Mouse (Mus musculus): ENCODE data around the gene Gm17657.

The Gm17657 gene

GRCm38 (mm10) chr17:29488257-29488977 is 61.0 kb downstream of the Gm17657 start:
- no peak for DNase-seq (ENCODE audit: low read depth, low spot score)

GRCm38 (mm10) chr17:29485336-29486233 is 63.9 kb downstream of the Gm17657 start:
- DNase-seq (ENCODE audit: low read depth, low spot score) = no peak

GRCm38 (mm10) chr17:29484431-29484830 is 65.0 kb downstream of the Gm17657 start:
- DNase-seq (ENCODE audit: low read depth, low spot score) = peak; percentile 77

- DNase-seq (ENCODE audit: low read depth, low spot score) = no peak
These were observed 66.2 kb downstream of the Gm17657 start for GRCm38 (mm10) chr17:29483282-29483681.

- peak; percentile 73 for DNase-seq (ENCODE audit: low read depth, low spot score)
These were observed 66.8 kb downstream of the Gm17657 start for GRCm38 (mm10) chr17:29482632-29483031.

GRCm38 (mm10) chr17:29480256-29480655 is 69.2 kb downstream of the Gm17657 start:
- DNase-seq (ENCODE audit: low read depth, low spot score) = no peak

- no peak for DNase-seq (ENCODE audit: low read depth, low spot score)
These were observed 71.2 kb downstream of the Gm17657 start for GRCm38 (mm10) chr17:29478271-29478670.

GRCm38 (mm10) chr17:29477357-29477756 is 72.1 kb downstream of the Gm17657 start:
- peak; percentile 73 for DNase-seq (ENCODE audit: low read depth, low spot score)

GRCm38 (mm10) chr17:29476461-29476860 is 73.0 kb downstream of the Gm17657 start:
- DNase-seq (ENCODE audit: low read depth, low spot score) = peak; percentile 81

GRCm38 (mm10) chr17:29475142-29475541 is 74.3 kb downstream of the Gm17657 start:
- DNase-seq (ENCODE audit: low read depth, low spot score) = no peak

- DNase-seq (ENCODE audit: low read depth, low spot score) = no peak
These were observed 75.4 kb downstream of the Gm17657 start for GRCm38 (mm10) chr17:29474036-29474435.

GRCm38 (mm10) chr17:29473466-29473865 is 76.0 kb downstream of the Gm17657 start:
- peak; percentile 83 for DNase-seq (ENCODE audit: low read depth, low spot score)
